Mouse (Mus musculus) monocyte, adult 5-6 weeks (primary cell): ENCODE results near the gene Tmem139. TPM values are rescaled to one million over a fixed set of nuclear protein-coding genes. Genes with fewer than 3 reads are reported as not detected.

Experiments used
- ATAC-seq: fragments of 153-309, 156-312 bp; replicated peaks from 2 replicates; pipeline ENCODE4 v1.8.0; 2017; ENCODE audit warnings: mild to moderate bottlenecking; ENCODE audit not compliant: low TSS enrichment, insufficient number of reproducible peaks, severe bottlenecking, poor library complexity, low FRiP score
- total RNA-seq: library from RNA; stranded (forward); fragments of 200-1000, 200-491, 200-594 nt; gene quantifications from 3 replicates; pipeline ENCODE4 v1.2.3, GENCODE M21; 2017

Tmem139 gene
- total RNA-seq, 1 experiment from 2014 or later, result not detected

- ATAC-seq, result 0 out of 2 replicates have a peak, but pooled peaks have one; percentile 18
These were observed 3.9 kb downstream of the Tmem139 start for GRCm38 (mm10) chr6:42265391-42266330.

- no peak for ATAC-seq
These were observed 9.0 kb downstream of the Tmem139 start for GRCm38 (mm10) chr6:42270817-42271216.

GRCm38 (mm10) chr6:42276151-42276550, 14.4 kb downstream of the Tmem139 start:
- no peak for ATAC-seq

- no peak for ATAC-seq
These were observed 21.2 kb downstream of the Tmem139 start for GRCm38 (mm10) chr6:42282865-42283528.

GRCm38 (mm10) chr6:42286448-42286847, 24.7 kb downstream of the Tmem139 start, which contains the start of gene Clcn1:
Gene Clcn1, plus strand, starts transcription at chr6:42286685.
- no peak for ATAC-seq

- no peak for ATAC-seq
These were observed 25.8 kb downstream of the Tmem139 start for GRCm38 (mm10) chr6:42287562-42287961.

GRCm38 (mm10) chr6:42293327-42293726, 31.6 kb downstream of the Tmem139 start:
- ATAC-seq, result no peak; the same call in 1 of the 2 replicates

- no peak for ATAC-seq
These were observed 33.9 kb downstream of the Tmem139 start for GRCm38 (mm10) chr6:42295549-42296094.

GRCm38 (mm10) chr6:42299362-42299761, 37.6 kb downstream of the Tmem139 start:
- ATAC-seq, result peak; percentile 50; the same call in 1 of the 2 replicates

- ATAC-seq, result 0 out of 2 replicates have a peak, but pooled peaks have one; percentile 19
These were observed 48.1 kb downstream of the Tmem139 start for GRCm38 (mm10) chr6:42309816-42310378.

- peak; percentile 73 for ATAC-seq
These were observed 48.8 kb downstream of the Tmem139 start for GRCm38 (mm10) chr6:42310427-42311053.

Other genes with a start within 250 kb of the Tmem139 start
- gene Sva, start 223.6 kb upstream of the Tmem139 start, total RNA-seq, result not detected in 3 replicates
- not detected in 3 replicates for gene Tas2r139, start 121.0 kb upstream of the Tmem139 start, total RNA-seq
- not detected in 3 replicates for gene Tas2r144, start 46.6 kb upstream of the Tmem139 start, total RNA-seq
- 5.0 to 6.2 TPM (median 6.1 TPM) in 3 replicates for gene Gstk1, start 16.0 kb upstream of the Tmem139 start, total RNA-seq
- gene Casp2, start 3.0 kb downstream of the Tmem139 start, total RNA-seq, result 60.1 to 70.0 TPM (median 67.4 TPM) in 3 replicates
- gene Clcn1, start 24.7 kb downstream of the Tmem139 start, total RNA-seq, result not detected in 3 replicates
- gene Fam131b, start 62.7 kb downstream of the Tmem139 start, total RNA-seq, result 0.10 to 0.32 TPM in 2 of 3 replicates, not detected in the other
- 102 to 184 TPM (median 117 TPM) in 3 replicates for gene Zyx, start 87.7 kb downstream of the Tmem139 start, total RNA-seq
- gene Epha1, start 111.3 kb downstream of the Tmem139 start, total RNA-seq, result 0.29 to 0.43 TPM in 2 of 3 replicates, not detected in the other
- gene Tas2r143, start 138.3 kb downstream of the Tmem139 start, total RNA-seq, result 2.9 to 4.2 TPM in 2 of 3 replicates, not detected in the other
- gene Tas2r135, start 143.5 kb downstream of the Tmem139 start, total RNA-seq, result 1.6 TPM in 1 of 3 replicates, not detected in the others
- 1.1 TPM in 1 of 3 replicates, not detected in the others for gene Tas2r126, start 172.6 kb downstream of the Tmem139 start, total RNA-seq
- not detected in 3 replicates for gene Olfr458, start 203.2 kb downstream of the Tmem139 start, total RNA-seq
- 0.19 TPM in 1 of 3 replicates, not detected in the others for gene Olfr457, start 214.4 kb downstream of the Tmem139 start, total RNA-seq
- gene Olfr456, start 225.2 kb downstream of the Tmem139 start, total RNA-seq, result not detected in 3 replicates